Mouse (Mus musculus): Measurements from ENCODE around the gene 1700018G05Rik.
A peak's percentile ranks its signal among the peaks of the same experiment; 100 is the strongest.
"Not testable (repeated sequence)": the region's sequence is repeated elsewhere in the genome, so short reads cannot be mapped to it uniquely, and the experiment has no call there.

Gene 1700018G05Rik

GRCm38 (mm10) chrX:102928072-102928471 lies at the start of gene 1700018G05Rik:
1700018G05Rik (plus strand) TSS chrX:102928372.
- DNase-seq (ENCODE audit: low spot score in 2 of 2): not testable (repeated sequence)

GRCm38 (mm10) chrX:102908587-102908986 lies 19.6 kb upstream of the 1700018G05Rik start, which contains the start of the genes Dmrtc1a and 1700011M02Rik:
Dmrtc1a (minus strand) TSS chrX:102908687.
1700011M02Rik (plus strand) TSS chrX:102908905.
- not testable (repeated sequence) for DNase-seq (ENCODE audit: low spot score in 2 of 2)

GRCm38 (mm10) chrX:102914823-102915222 lies 13.3 kb upstream of the 1700018G05Rik start:
- DNase-seq (ENCODE audit: low spot score in 2 of 2): not testable (repeated sequence)

- DNase-seq (ENCODE audit: low spot score in 2 of 2): peak; percentile 16 to 37
Observed at GRCm38 (mm10) chrX:102926707-102927106, 1.5 kb upstream of the 1700018G05Rik start.

GRCm38 (mm10) chrX:102932992-102933570 lies 4.9 kb downstream of the 1700018G05Rik start:
- DNase-seq (ENCODE audit: low spot score in 2 of 2): no peak

GRCm38 (mm10) chrX:102933571-102934394 lies 5.6 kb downstream of the 1700018G05Rik start:
- peak; percentile 67 for DNase-seq (ENCODE audit: low spot score in 2 of 2)

- DNase-seq (ENCODE audit: low spot score in 2 of 2): no peak
Observed at GRCm38 (mm10) chrX:102934395-102934764, 6.2 kb downstream of the 1700018G05Rik start.

- no peak for DNase-seq (ENCODE audit: low spot score in 2 of 2)
Observed at GRCm38 (mm10) chrX:102936743-102937142, 8.6 kb downstream of the 1700018G05Rik start.

GRCm38 (mm10) chrX:102950136-102950535 lies 22.0 kb downstream of the 1700018G05Rik start:
- not testable (repeated sequence) for DNase-seq (ENCODE audit: low spot score in 2 of 2)

- peak in 1 of 2 experiments; percentile 17 for DNase-seq (ENCODE audit: low spot score in 2 of 2)
Observed at GRCm38 (mm10) chrX:102958917-102959316, 30.7 kb downstream of the 1700018G05Rik start.

GRCm38 (mm10) chrX:102960581-102960980 lies 32.4 kb downstream of the 1700018G05Rik start:
- DNase-seq (ENCODE audit: low spot score in 2 of 2): no peak
